Mouse (Mus musculus): ENCODE data around the gene Kirrel3.

Kirrel3 gene

DNA sequence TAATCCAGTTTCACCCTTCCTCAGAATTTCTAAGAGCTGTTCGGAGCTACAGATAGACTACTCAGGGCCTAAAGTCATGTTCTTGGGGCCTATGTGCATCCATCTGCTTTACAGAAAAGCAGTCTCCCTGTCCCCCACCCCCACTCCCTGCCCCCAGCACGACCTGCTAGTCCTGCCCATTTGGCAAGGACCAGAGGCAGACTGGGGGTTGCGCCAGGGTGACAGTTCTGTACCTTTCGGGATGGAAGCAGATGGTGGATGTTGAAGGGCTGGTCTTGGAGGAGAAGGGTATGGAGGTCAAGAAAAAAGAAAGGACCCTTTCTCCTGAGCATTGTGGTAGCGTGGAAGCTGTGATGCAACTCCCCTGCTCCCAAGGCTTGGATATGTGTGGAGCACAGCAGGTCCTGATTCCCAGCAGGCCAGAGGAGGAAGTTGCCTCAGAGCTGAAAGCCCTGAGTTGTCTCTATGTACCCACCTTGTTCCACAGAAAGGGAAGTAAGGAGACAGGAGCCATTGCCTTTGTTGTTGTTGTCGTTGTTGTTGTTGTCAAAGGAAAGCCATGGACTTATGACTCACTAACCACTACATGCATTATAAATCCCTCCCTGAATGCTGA is 541.8 kb downstream of the Kirrel3 start:
- no peak for DNase-seq (ENCODE audit: low spot score)

DNA sequence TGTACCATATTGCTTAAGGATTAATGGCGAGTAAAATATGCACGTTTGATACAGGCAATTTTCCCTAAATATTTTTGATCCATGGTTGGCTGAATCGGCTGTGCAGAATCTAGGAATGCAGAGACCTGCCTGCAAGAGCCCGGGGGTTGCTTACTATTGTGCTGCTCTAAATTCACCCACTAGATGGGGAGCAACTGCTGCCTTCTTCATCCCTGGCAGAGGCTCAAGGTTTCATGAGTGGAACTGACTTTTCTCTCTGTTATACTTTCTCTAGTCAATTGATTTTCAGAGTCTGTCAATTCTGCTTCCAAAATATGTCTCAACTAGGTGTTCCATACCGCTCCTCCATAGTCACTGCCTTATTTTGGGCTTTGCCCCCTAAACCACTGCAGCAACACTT is 545.1 kb downstream of the Kirrel3 start:
- DNase-seq (ENCODE audit: low spot score): peak; percentile 17

DNA sequence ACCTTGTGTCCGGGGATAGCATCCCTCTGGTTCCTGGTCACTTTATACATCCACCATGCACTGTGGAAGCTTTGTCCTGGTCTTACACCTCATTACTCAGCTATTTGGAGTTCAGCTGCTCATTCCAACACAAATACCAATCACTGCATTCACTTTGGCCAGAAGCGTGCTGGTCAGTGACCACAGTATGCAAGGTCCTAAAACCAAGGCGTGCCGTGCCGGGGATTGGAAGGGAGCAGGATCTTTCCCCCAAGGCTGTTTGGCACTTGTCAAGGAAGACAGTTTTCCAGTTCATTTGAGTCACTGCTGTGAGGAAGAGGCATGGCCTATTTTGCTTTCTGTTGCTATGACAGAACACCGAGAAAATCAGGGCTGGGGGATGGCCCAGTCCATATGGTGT is 546.8 kb downstream of the Kirrel3 start:
- no peak for DNase-seq (ENCODE audit: low spot score)

DNA sequence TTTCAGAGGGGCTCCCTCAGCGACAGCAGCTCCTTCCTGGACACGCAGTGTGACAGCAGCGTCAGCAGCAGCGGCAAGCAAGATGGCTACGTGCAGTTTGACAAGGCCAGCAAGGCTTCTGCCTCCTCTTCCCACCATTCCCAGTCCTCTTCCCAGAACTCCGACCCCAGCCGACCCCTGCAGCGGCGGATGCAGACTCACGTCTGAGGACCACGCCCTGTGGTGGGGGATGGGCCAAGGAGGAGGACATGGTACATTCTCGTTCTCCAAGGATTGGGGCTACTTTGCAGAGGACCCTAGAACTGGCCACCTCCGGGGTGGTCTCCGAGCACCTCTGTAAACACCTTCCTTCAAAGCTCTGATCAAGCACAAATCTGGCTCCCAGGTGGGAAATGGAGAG is 549.4 kb downstream of the Kirrel3 start:
- no peak for DNase-seq (ENCODE audit: low spot score)

DNA sequence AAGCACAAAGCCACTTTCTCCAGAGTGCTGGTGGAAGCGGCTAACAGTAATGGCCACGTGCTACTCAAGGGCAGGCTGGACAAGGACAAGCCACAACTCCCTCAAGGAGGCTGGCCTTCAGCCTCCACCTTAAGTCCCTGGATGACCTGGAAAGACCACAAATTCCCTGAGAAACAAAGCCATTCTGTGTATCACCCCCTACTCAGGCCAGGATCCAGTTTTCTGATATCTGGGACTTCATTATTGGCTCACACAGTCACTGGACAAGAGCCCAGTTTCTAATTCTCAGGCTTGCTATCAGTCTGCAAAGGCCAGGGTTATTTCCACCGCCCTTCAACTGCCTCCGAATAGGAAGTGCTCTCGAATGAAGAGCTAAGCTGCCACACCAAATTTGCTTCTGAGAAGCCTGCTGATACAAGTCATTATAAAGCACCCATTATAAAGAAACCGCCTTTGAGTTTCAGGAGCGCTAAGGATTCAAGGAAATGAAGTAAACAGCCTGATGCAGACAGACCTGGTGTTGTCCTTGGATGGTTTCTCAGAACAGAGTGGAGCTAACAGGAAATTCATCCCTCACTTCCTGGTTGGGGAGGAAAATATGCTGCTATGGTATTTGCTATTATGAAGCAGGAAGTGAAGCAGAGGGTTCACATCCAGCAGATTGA is 553.4 kb downstream of the Kirrel3 start:
- no peak for DNase-seq (ENCODE audit: low spot score)

DNA sequence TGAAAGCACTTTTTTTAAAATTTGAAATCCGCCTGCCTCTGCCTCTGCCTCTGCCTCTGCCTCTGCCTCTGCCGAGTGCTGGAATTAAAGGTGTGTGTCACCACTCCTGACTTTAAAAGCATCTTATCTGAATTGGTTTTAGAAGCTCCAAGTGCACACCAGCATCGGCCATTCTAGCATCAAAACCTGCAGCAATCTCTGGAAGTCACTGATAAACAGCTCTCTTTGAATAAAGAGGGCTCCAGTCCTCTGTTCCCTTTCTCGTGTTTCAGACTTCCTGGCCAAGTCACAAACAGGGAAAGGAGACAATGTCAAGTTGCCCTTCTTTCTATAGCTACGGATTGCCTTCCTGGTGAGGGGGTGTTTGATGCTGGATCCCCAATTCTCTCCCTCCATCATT is 554.2 kb downstream of the Kirrel3 start:
- DNase-seq (ENCODE audit: low spot score): no peak

DNA sequence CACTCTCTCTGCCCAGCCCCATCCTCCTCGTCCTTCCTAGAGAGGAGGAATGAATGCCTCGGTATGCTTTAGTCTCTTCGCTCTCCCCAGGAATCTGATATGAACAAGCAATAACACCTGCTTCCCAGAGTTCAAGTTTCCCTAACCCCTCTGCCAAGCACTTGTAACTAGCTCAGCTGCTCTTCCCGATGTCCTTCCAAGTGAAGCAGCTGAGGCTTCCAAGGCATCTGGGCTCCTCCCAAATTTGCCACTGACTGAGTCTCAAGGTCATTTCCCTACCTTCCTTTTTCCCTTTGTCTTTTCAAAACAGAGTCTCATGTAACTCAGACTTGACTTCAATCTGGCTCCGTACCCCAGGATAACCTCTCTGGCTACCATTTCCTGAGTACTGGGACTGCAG is 555.8 kb downstream of the Kirrel3 start:
- DNase-seq (ENCODE audit: low spot score): no peak

DNA sequence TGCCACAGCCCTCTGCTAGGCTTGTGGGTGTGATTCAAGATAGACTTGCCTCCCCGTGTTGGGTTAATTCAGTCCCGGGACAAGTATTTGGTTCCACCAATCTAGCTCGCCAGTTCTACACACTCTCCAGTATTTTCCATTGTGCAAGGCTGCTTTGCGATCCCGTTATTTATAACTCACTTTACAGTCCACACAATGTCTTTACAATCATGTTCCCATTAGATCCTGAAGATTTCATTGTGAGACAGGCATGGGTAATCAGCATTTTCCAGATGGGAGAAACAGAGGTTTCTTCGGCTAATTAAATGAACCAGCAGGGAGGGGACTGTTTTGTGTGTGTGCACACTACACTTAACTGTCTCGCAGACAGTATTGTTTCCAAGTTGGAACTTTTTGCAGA is 557.9 kb downstream of the Kirrel3 start:
- DNase-seq (ENCODE audit: low spot score): peak; percentile 57

DNA sequence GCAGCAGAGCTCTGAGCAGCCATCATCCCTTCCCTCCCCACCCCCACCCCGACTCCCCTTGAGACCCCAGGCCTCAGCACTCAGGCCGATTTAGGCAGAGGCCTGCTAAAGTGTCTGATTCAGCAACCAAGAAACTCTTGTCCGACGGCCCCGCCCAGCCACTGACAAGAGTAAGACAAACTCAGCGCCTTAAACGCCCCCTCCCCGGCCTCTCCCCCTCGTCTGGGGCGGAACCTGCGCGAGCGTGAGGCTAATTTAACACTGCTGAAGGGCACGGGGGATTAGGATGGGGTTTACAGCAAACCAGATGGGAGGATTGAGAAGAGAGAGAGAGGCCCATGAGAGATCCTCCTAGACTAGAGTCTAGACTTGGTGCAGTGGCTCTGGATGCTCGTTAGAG is 558.8 kb downstream of the Kirrel3 start:
- no peak for DNase-seq (ENCODE audit: low spot score)

DNA sequence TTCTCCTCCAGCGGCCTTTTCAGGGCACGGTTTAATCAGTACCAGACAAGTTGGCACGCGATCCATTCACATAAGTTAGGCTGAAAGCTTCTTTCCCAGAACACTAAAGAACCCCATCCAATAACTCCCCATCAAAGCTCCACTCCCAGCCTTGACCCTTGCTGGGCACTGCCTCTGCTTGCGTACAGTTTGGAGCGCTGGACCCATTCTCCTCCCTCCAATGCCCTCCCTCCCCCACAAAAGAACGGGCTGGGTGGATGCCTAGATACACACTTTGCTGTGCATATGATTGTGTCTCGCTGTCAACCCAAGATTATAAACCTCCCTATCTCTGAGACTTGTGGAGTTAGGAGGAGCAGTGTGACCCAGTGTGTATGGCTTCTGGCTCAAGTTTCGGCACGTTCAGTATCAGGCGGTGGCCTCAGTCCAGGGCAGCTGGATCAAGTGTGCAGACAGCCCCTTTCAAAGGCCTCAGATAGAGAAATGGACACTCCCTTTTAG is 559.4 kb downstream of the Kirrel3 start:
- no peak for DNase-seq (ENCODE audit: low spot score)

DNA sequence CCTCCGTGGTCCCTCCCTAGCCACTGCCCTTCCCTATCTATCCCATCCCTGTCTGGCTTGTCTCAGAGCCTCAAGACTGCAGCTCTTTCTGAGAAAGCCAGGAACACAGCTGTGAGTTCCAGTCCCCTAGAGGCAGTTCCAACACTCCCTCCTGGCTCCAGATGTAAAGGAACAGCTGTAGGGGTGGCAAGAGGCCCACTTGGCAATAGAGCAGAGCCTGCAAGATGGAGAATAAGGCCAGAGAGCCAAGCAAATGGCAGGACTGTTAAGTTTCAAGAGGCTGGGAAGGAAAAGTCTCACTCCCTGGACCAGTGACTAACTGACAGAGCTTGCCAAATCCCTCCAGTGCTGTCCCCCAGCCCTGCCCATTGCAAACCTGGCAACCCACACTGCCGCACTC is 560.1 kb downstream of the Kirrel3 start:
- DNase-seq (ENCODE audit: low spot score): peak; percentile 80

DNA sequence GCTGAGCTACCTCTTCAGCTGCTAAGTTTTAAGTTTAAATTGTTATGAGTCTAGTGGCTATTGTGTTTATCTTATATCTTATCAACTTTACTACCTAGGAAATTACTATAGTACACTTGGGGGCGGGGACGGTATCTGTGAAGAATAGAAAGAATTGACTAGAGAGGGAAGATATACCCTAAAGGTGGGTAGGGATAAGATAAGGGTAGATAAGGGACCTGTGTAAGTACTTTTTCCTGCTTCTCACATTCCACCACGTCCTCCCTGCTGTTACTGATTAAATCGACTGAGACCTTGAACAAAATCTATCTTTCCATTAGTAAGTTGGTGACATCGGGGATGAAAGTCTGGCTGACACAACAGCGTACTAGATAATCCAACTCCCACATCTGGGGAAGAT is 562.8 kb downstream of the Kirrel3 start:
- DNase-seq (ENCODE audit: low spot score): no peak

DNA sequence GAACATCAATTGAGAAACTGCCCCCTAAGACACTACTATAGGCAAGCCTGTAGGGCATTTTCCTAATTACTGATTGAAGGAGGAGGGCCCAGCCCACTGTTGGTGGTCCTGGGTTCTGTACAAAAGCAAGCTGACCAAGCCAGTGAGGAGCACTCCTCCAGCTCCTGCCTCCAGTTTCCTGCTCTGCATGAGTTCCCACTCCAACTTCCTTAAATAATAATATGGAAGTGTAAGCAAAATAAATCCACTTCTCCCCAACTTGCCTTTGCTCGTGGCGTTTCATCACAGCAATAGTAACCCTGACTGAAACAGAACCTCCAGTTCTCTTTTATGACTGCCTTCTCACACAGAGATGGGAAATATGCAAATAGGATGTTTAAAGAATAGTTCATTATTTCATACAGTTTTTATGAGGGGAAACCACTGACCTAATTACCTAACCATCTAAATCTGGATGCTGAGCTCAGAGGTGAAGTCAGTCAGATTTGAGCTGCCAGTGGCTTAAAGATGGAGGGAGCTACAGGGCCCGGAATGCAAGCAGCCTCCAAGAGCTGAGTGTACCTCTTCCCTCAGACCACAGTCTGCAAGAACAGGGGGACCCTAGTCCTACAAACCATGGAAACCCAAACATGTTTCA is 564.3 kb downstream of the Kirrel3 start:
- no peak for DNase-seq (ENCODE audit: low spot score)

DNA sequence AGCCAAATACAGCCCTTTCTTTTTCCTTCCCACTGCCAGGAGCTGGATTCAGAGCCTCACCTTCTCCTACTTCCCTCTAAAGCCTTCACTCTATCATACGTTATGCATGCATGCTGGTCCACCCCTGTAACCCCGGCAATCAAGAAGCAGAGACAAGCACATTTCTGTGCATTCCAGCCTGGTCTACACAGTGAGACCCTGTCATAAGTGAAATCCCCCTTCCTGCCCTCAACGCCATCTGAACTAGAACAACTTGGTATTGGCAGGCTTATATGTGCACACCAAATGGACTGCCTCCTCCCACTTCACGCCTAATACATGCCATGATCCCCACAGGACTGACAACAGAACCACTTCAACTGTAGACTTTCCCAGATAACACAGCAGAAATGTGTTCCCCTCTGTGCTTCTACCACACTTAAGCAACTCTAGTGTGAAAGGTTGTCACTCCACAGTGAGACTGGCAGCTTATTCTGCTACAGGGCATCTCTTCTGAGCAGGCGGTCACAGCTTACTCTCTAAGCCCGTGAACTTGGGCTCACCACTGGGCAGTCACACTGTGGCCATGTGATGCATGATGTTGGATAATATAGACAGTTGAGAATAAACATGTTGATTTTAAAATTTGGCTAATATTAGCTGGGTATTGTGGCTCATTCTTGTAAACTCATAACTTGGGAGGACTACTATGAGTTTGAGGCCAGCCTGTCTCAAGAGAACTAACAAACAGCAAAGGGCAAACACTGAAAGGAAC is 565.2 kb downstream of the Kirrel3 start:
- DNase-seq (ENCODE audit: low spot score): no peak

DNA sequence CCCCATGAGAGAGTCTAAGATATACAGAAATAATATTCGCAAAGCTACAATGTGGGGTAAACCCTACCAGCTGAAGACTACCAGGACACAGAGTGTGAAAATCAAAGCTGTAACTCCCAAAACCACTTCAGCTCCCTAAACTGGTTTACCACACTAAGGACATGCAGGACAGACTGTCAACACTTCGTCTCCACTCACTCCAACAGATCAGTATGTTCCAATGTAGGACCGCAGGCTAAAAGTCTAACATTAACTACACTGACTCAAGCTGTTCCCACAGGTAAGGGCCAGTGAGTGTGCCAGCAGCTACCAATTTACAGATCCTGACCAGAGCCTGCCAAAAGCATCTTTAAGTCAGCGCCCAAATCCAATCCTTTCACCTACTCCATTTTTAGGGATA is 566.0 kb downstream of the Kirrel3 start:
- DNase-seq (ENCODE audit: low spot score): no peak

DNA sequence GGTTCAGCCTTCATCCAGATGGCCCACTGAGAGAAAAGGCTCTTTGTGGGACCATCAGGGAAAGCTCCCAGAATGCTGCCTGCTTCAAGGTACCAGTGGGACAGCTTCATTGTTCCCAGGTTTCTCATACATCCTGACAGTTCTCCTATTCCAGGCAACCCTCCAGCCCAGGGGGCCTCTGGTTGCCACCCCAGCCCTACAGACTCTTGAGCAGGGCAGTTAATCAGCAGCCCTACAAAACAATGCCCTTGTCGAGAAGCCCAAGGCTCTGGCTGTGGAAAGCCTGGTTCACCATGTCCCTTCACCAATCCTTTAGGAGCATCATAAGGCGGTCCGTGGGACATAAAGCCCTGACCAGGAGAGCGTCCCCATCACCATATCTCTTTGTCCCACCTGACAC is 567.0 kb downstream of the Kirrel3 start:
- no peak for DNase-seq (ENCODE audit: low spot score)

DNA sequence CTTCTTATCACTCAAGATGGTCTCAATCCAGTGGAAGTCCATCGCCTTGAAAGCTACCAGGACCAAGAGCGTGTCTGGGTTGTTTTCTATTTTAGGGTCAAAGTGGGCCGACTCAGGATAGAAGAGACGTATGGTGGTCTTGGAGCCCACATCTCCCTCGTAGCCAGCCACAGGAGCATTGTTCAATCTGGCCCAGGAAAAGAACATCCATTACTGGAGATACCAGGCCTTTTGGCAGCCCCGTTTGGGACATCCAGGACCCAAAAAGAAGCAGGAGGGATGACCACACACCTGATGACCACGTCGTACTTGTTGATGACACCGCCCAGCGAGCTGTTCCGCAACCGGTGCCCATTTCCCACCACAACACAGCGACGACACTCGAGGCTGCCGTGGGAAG is 567.4 kb downstream of the Kirrel3 start:
- DNase-seq (ENCODE audit: low spot score): no peak

DNA sequence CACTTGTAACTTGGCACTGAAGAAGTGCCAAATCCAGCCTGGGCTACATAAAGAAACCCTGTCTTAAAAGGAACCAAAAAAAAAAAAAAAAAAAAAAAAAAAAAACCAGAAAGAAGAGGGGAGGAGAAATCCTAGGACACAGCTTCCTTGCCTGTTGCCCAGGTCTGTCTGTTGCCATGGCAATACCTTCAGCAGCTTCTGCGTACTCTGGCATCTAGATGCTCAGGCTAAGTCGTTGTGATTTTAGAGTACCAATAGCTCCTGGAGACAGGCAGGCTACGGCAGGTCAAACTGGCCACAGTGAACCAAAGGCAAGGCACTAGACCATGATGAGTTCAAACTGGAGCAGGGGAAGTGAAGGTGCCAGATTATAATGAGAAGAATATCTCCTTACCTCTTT is 568.0 kb downstream of the Kirrel3 start:
- no peak for DNase-seq (ENCODE audit: low spot score)

DNA sequence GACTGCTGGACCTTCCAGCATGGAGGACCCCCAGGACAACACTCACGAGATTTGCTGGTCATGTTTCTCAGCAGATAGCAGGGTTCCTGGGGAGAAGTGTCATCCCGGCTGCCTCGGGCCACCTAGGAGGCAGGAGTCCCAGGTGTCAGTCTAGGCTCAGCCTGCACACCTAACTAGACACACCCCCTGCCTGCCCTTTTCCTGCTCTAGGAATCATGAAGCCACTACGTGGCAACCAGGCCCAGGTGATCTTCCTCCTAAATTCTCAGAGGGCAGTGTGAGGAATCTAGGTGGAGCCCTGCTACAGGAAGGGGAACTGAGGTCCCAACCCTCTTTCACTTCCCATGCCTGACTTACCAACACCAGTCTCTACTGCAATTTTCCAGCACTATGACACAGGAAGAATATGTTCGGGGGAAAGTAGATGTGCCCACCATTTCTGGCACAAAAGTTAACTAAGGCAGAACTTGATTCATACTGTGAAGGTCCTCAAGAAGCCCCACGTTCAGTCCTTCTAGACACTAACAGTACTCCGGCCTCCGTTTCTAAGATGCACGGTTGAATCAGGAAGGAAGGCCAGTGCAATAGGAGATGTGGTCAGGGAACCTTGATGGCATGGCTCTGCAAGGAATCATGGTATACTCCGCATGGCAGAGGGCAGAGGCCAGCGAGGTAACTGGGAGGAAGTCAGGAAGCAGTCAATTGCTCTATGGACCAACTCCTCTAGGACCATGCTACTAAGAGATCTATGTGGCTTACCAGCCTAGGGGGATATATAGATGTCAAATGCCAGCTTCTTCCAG is 570.0 kb downstream of the Kirrel3 start:
- DNase-seq (ENCODE audit: low spot score): no peak

DNA sequence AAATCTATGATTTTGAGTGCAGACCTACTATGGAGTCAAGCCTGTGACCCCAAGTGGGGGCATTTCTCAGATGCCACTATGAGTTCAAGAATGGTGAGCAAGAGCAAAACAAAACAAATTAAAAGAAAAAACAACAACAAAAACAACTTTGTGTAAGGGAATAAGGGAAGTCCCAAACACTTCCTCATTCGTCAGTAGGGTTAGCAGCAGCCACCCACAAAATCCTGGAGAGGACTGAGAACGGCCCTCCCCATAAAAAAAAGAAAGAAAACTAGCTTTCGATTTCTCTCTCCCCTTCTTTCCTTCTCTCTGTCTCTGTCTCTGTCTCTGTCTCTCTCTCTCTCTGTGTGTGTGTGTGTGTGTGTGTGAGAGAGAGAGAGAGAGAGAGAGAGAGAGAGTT is 570.9 kb downstream of the Kirrel3 start:
- DNase-seq (ENCODE audit: low spot score): no peak

DNA sequence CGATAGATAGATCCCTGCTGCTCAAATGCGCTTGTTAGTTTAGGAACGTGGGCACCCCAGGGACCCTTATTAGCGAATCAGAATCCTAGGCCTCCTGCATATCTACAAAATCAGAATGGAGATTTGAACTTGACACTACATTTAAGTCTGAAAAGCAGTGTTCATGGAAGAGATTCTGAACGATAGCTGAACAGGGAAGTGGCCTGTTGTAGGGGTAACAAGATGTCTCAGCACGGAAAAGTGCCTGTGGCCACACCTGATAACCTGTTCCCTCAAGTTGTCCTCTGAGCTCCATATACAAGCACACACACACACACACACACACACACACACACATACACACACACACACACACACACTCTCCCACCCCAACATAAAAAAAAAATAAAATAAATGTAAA is 571.9 kb downstream of the Kirrel3 start:
- DNase-seq (ENCODE audit: low spot score): no peak

DNA sequence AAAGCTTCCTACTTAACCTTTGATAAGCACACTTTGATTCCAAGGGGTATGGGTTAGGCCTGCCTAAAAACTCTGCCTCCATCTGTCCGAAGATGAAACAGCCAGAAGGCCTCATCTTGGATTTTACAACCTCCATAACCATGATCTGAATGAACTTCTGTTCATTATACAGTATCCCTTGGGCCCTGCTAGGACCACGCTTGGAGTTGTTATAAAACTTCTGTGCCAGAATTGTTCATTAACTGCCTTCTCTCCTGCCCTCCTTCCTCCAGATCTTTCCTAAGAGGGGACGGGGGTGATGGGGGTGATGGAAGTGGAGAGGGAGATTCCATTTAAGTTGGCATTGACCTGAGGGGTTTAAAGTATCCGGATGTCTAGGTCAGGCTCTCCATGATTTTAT is 572.5 kb downstream of the Kirrel3 start:
- DNase-seq (ENCODE audit: low spot score): no peak
